Mouse (Mus musculus) kidney, adult 9 months (tissue): ENCODE data around the gene Ssxb5.
A peak's percentile ranks its signal among the peaks of the same experiment; 100 is the strongest.
"Not testable (repeated sequence)": the region's sequence is repeated elsewhere in the genome, so short reads cannot be mapped to it uniquely, and the experiment has no call there.

Experiments used
- DNase-seq: peaks from one replicate; pipeline ENCODE4 v3.0.0; 2022

The Ssxb5 gene

DNA sequence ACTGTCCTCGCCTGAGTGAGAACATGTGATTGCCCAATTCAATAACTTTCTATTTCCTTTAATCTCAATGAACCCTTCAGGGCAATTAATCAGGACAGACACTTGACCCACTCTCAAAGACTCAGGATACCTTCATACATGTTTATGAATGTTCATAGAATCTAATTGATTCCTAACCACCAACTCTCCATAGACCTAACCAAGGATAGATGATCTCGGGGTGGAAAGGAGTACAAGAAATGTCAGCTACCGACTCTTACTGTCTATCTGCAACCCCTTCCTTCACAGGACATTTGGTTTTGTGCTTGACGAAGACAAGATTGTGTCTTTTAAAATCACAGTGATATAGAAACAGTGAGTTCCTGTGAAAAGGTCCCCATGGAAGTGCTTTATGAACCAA, at the start of gene Ssxb5:
Gene Ssxb5, plus strand, starts transcription at position 301 of the 400 bp plus-strand sequence.
- not testable (repeated sequence) for DNase-seq

DNA sequence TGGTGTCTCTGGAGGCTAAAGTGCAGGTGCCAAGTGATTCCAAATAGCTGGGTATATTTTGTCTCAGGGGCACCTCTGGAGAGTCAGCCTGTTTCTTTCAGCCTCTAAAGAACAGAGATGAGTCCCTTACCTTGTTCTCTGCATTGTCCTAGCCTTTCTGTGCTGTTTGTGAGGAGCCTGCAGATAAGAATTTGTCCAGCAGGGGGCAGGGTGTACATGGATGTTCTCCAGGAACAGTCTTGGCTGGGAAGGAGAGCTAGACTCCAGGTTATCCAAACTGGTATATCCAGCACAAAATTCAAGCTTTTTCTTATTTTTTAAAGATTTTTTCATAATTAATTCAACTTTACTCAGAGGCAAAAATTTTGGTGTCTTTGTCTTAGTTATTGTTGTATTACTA, 28.6 kb downstream of the Ssxb5 start:
- peak; percentile 53 for DNase-seq

DNA sequence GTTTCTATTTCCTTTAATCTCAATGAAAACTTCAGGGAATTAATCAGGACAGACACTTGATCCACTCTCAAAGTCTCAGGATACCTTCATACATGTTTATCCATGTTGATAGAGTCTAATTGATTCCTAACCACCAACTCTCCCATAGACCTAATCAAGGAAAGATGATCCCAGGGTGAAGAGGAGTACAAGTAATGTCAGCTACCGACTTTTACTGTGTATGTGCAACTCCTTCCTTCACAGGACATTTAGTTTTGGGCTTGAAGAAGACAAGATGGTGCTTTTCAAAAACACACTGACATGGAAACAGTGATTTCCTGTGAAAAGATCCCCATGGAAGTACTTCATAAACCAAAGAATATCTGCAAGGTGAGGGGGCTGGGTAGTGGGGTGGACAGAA, 40.2 kb downstream of the Ssxb5 start, which contains the start of gene Gm6592:
Gene Gm6592, plus strand, starts transcription at position 301 of the 400 bp plus-strand sequence.
- DNase-seq: no peak

DNA sequence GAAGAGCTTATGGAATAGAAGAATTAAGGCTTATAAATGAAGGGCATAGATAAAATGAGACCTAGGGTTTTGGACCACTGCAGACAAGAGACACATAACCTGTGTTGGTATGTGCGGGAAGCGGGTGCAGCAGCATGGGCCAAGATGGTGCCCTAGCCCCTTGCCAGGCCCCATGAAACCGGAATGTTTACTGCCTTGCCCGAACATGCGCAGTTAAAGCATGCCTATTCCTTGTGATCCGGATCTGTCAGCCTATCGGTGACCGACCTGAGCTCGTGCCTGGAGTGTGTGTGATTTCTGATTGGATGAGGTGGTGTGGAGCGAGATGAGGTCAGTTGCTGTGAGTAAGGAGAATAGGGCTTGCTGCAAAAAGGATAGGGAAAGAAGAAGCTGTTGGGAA, 49.0 kb downstream of the Ssxb5 start:
- DNase-seq: no peak
